Mouse (Mus musculus): ENCODE measurements around the gene Uhrf1bp1l.

Uhrf1bp1l gene

GRCm38 (mm10) chr10:89838834-89839233 is 94.0 kb downstream of the Uhrf1bp1l start:
- no peak for DNase-seq (ENCODE audit: low spot score in 2 of 2)

GRCm38 (mm10) chr10:89850951-89851350 is 106.2 kb downstream of the Uhrf1bp1l start:
- no peak for DNase-seq (ENCODE audit: low spot score in 2 of 2)

- DNase-seq (ENCODE audit: low spot score in 2 of 2), result no peak
These were observed 110.6 kb downstream of the Uhrf1bp1l start for GRCm38 (mm10) chr10:89855251-89855875.

- DNase-seq (ENCODE audit: low spot score in 2 of 2), result no peak
These were observed 111.5 kb downstream of the Uhrf1bp1l start for GRCm38 (mm10) chr10:89856286-89856685.

GRCm38 (mm10) chr10:89868211-89868610 is 123.4 kb downstream of the Uhrf1bp1l start:
- DNase-seq (ENCODE audit: low spot score in 2 of 2), result no peak

GRCm38 (mm10) chr10:89868836-89869235 is 124.0 kb downstream of the Uhrf1bp1l start:
- no peak for DNase-seq (ENCODE audit: low spot score in 2 of 2)

All from spleen, postnatal 36 days (tissue).